Mouse (Mus musculus) small intestine, adult 2 months (tissue): ENCODE data around the gene Tap1.

Source experiments
- CTCF ChIP-seq: fragments of 200-500 bp; IDR thresholded peaks from 2 replicates; pipeline ENCODE4 v1.5.1; 2012; ENCODE audit warnings: low read depth, mild to moderate bottlenecking, control low read depth, inconsistent platforms, low read length, moderate library complexity, mixed read lengths; ENCODE audit not compliant: insufficient replicate concordance, insufficient read length; ENCODE audit errors: extremely low read depth
- POLR2A ChIP-seq: fragments of 200-500 bp; IDR thresholded peaks from 2 replicates; pipeline ENCODE4 v1.6.1; 2012; ENCODE audit warnings: low read depth, mild to moderate bottlenecking, control low read depth, inconsistent platforms, low read length, moderate library complexity

- TF ChIP-seq CTCF (no peak), POLR2A (no peak)
Observed at GRCm38 (mm10) chr17:34198521-34198912, 11.2 kb downstream of the Tap1 start.
